Mouse (Mus musculus) hindbrain, embryonic 11.5 days (tissue): Measurements from ENCODE around the gene Lyzl4. TPM values are rescaled to one million over a fixed set of nuclear protein-coding genes. Genes with fewer than 3 reads are reported as not detected.

Source experiments
- ATAC-seq: fragments of 200-750 bp; cut with Nextera tagmentation; 2 replicates; pipeline ENCODE4 v1.8.0; 2017; ENCODE audit warnings: mild to moderate bottlenecking, moderate TSS enrichment, moderate library complexity; ENCODE audit not compliant: low FRiP score
- DNase-seq: peaks from one replicate; pipeline ENCODE4 v3.0.0-alpha.2; 2015; ENCODE audit warnings: low spot score
- H3K27ac ChIP-seq: fragments of 300-500 bp; sonication (generic); 2 replicates; pipeline ENCODE4 v1.5.1; 2014; ENCODE audit warnings: mild to moderate bottlenecking, low read depth, low read length
- H3K27me3 ChIP-seq: fragments of 300-500 bp; sonication (generic); 2 replicates; pipeline ENCODE4 v1.6.1; 2014; ENCODE audit warnings: mild to moderate bottlenecking, low read length, moderate library complexity, mixed read lengths; ENCODE audit not compliant: control insufficient read depth, insufficient read depth
- H3K36me3 ChIP-seq: fragments of 300-500 bp; sonication (generic); 2 replicates; pipeline ENCODE4 v1.6.1; 2014; ENCODE audit warnings: mild to moderate bottlenecking, low read length, moderate library complexity, mixed read lengths; ENCODE audit not compliant: control insufficient read depth, insufficient read depth
- H3K4me1 ChIP-seq: fragments of 300-500 bp; sonication (generic); replicated peaks from 2 replicates; pipeline ENCODE4 v1.6.1; 2014; ENCODE audit warnings: low read length, mixed read lengths; ENCODE audit not compliant: control insufficient read depth, insufficient read depth
- H3K4me2 ChIP-seq: fragments of 300-500 bp; sonication (generic); replicated peaks from 2 replicates; pipeline ENCODE4 v1.6.1; 2014; ENCODE audit warnings: mild to moderate bottlenecking, low read depth, low read length
- H3K4me3 ChIP-seq: fragments of 300-500 bp; sonication (generic); 2 replicates; pipeline ENCODE4 v1.5.1; 2014; ENCODE audit warnings: low read depth, low read length
- H3K9ac ChIP-seq: fragments of 300-500 bp; sonication (generic); 2 replicates; pipeline ENCODE4 v1.6.1; 2014; ENCODE audit warnings: low read depth, low read length
- H3K9me3 ChIP-seq: fragments of 300-500 bp; sonication (generic); 2 replicates; pipeline ENCODE4 v1.6.1; 2016; ENCODE audit warnings: low read length; ENCODE audit not compliant: control insufficient read depth
- WGBS: fragments of 180-500 bp; shearing (Covaris S2); extraction: QIAGEN DNeasy Blood & Tissue Kit; methylation state at CpG from one replicate; pipeline ENCODE4 v1.1.7; 2014; 5-methylcytosine and 5-hydroxymethylcytosine counted together
- polyA plus RNA-seq: library from polyadenylated mRNA; unstranded; fragments of >200 nt; fragmentation: Nextera tagmentation; extraction: Ambion mirVana; gene quantifications from 2 replicates; pipeline ENCODE4 v1.2.1, GENCODE M21; 2014

The Lyzl4 gene
- polyA plus RNA-seq, 1 experiment from 2014 or later: not detected

DNA sequence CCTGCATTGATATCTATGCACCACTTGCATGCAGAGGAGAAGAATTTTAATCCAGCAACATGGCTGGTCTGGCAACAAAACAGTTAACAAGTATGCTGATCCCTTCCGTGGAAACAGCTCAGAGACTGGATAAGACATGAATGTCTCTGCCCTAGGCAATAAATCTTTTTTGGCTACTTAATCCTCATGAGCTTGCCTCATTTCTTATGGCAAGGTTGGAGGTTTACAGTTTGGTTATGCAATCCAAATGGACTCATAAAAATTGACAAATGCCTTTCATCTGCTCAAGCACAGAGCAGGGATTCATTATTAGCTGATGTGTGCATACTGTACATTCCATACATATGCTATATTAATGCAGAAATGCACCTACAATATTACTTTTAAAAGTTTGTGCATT, 73.4 kb downstream of the Lyzl4 start:
- no peak overlapping the region for H3K27ac ChIP-seq
- DNase-seq (no peak), ATAC-seq (no peak)
- H3K4me1 ChIP-seq: no peaks in the 10 kb centered on the region
- 35% methylated on average over 1 of the region's 1 CpGs for WGBS
- no peak overlapping the region for H3K4me2 ChIP-seq
- no peaks in the 10 kb centered on the region for H3K36me3 ChIP-seq
- H3K9me3 ChIP-seq: no peaks in the 10 kb centered on the region
- no peak overlapping the region for H3K4me3 ChIP-seq
- no peaks in the 10 kb centered on the region for H3K27me3 ChIP-seq
- H3K9ac ChIP-seq: no peak overlapping the region

DNA sequence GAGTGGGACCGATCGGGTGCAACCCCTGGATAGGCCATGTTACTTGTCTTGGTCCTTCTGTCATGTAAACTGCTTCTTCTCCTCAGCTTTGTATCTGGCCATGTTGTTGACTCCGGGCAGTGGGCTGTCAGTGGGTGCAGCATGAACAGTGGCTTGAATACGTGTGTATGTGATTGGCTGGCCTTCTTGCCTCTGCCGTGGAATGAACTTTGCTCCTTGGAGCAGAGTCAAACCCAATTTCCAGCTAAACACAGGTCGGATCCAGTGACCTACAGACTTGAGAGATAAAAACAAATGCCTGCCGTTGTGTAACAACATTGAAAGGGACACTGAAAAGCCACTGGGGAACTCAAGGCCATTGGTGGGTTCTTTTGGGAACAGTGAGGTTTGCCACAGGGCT, 75.5 kb downstream of the Lyzl4 start:
- Histone ChIP-seq H3K36me3 (no peaks in the 10 kb centered on the region), H3K27ac (no peak overlapping the region), H3K4me3 (no peak overlapping the region), H3K9ac (no peak overlapping the region), H3K4me2 (no peak overlapping the region), H3K9me3 (no peaks in the 10 kb centered on the region), H3K4me1 (no peaks in the 10 kb centered on the region), H3K27me3 (no peaks in the 10 kb centered on the region)
- no peak for ATAC-seq
- no peak for DNase-seq
- 93% methylated on average over 7 of the region's 7 CpGs for WGBS

DNA sequence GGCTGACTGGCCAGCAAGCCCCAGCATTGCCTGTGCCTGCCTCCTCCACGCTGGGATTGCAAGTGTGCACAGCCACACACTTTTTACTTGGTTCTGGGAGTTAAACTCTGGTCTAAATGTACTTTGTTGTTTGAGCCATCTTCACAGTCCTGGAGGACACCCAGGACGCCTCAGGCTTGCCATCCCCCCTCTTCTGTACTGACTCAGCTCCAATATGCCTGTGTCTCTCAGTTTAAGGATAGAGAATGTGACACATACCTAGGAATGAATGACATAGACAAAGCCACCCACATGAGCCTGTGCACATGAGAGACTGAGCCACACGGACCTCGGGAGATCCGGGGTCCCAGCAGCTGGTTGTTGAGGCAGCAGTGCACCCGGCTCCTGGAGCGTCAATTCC, 78.6 kb downstream of the Lyzl4 start:
- Histone ChIP-seq H3K9me3 (no peaks in the 10 kb centered on the region), H3K4me2 (no peak overlapping the region), H3K4me3 (no peak overlapping the region), H3K27ac (no peak overlapping the region), H3K36me3 (no peaks in the 10 kb centered on the region), H3K4me1 (no peaks in the 10 kb centered on the region), H3K27me3 (no peaks in the 10 kb centered on the region), H3K9ac (no peak overlapping the region)
- no peak for ATAC-seq
- 90% methylated on average over 7 of the region's 7 CpGs for WGBS
- DNase-seq: no peak

DNA sequence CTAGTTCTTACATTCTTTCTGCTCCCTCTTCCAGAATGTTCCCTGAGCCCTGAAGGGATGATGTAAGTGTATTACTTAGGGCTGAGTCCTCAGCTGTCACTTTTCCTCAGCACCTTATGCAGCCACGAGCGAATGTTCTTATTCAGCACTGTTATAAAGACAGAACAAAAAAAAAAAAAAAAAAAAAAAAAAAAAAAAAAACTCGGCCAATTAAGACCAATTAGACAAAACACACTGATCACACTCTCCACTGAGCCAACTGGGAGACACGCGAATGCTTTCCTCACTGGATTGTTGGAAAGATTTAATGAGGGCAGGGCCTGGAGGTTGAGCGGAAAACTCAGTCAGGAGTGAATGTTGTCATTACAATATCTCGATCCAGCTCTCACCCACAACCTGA, 81.4 kb downstream of the Lyzl4 start:
- Histone ChIP-seq H3K27ac (no peak overlapping the region), H3K36me3 (no peaks in the 10 kb centered on the region), H3K4me1 (no peaks in the 10 kb centered on the region), H3K4me2 (no peak overlapping the region), H3K9ac (no peak overlapping the region), H3K4me3 (no peak overlapping the region), H3K9me3 (no peaks in the 10 kb centered on the region), H3K27me3 (no peaks in the 10 kb centered on the region)
- ATAC-seq (no peak), DNase-seq (no peak)
- WGBS: 88% methylated on average over 7 of the region's 7 CpGs

DNA sequence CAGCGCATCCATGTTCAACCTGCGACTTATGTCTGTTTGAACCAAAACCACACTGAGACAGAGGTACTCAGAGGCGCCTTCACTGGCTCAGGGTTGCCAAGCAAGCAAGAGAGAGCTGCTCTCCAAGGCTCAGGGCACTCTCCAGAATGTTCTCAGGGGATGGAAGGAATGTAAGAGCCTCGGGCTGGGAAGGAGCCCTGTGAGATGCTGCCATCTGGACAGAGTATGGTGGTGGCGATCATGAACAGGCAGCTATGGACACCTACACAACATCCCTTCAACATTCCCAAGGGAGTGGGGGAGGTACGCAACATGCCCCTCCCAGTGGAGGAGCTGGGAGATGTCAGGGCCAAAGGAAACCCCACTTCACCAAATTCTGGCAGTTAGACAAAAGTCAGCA, 83.7 kb downstream of the Lyzl4 start:
- no peaks in the 10 kb centered on the region for H3K9me3 ChIP-seq
- H3K36me3 ChIP-seq: no peaks in the 10 kb centered on the region
- no peak overlapping the region for H3K4me3 ChIP-seq
- WGBS: 85% methylated on average over 6 of the region's 6 CpGs
- H3K27me3 ChIP-seq: no peaks in the 10 kb centered on the region
- no peak overlapping the region for H3K9ac ChIP-seq
- no peaks in the 10 kb centered on the region for H3K4me1 ChIP-seq
- DNase-seq (no peak), ATAC-seq (no peak)
- H3K4me2 ChIP-seq: no peak overlapping the region
- no peak overlapping the region for H3K27ac ChIP-seq

DNA sequence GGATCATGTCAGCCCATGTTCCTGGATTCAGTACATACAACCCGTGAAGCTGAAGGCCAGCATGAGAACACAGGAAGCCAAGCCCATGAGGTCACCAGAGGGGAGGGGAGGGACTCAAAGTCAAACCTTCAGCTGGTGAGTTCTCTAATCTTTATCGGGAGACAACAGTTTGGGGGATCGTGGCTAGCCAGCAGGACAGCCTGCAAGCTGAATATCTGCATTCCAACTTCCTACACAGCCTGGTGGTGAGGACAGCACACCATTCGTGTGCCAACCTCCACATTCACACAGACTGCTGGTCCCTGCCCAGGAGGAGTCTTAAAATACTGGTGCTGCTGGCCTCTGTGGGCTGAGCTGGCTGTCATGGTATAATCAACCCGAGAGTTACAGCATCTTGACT, 85.0 kb downstream of the Lyzl4 start:
- Histone ChIP-seq H3K4me3 (no peak overlapping the region), H3K27me3 (no peaks in the 10 kb centered on the region), H3K9me3 (no peaks in the 10 kb centered on the region), H3K36me3 (no peaks in the 10 kb centered on the region), H3K4me2 (no peak overlapping the region), H3K4me1 (no peaks in the 10 kb centered on the region), H3K27ac (no peak overlapping the region), H3K9ac (no peak overlapping the region)
- WGBS: 72% methylated on average over 5 of the region's 5 CpGs
- DNase-seq: no peak
- no peak for ATAC-seq

DNA sequence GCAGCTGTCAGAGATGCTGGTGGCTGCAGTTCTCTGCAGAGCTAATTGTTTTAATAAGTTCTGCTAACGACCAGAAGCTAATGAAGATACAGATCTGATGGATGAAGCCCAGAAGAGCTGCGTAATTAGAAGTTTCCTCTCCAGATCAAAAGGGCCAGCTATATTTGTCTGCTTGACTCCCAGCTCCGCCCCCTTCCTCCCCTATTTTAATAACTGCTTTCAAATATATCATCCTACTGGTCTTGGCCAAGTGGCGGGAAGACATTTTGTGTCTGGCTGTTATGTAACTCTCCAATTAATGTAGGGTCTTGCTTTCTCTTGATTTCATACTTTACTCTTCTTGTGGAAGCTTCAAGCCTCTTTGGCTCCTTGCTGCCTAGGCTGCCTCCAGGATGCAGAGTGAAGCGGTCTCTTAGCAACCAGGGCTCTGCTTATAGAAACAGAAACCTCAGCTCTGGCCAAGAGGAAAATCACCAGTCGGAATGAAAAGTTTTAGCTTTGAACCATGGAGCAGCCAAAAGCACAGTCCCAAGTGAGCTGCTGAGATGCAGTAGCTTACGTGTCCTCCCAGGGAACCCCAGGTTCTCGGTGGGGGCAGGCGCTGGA, 86.4 kb downstream of the Lyzl4 start:
- 69% methylated on average over 9 of the region's 9 CpGs for WGBS
- DNase-seq (peak; percentile 23), ATAC-seq (no peak)
- no peaks in the 10 kb centered on the region for H3K27me3 ChIP-seq
- no peaks in the 10 kb centered on the region for H3K9me3 ChIP-seq
- H3K27ac ChIP-seq: no peak overlapping the region
- no peak overlapping the region for H3K4me3 ChIP-seq
- no peaks in the 10 kb centered on the region for H3K36me3 ChIP-seq
- H3K4me2 ChIP-seq: no peak overlapping the region
- H3K4me1 ChIP-seq: no peaks in the 10 kb centered on the region
- H3K9ac ChIP-seq: no peak overlapping the region

DNA sequence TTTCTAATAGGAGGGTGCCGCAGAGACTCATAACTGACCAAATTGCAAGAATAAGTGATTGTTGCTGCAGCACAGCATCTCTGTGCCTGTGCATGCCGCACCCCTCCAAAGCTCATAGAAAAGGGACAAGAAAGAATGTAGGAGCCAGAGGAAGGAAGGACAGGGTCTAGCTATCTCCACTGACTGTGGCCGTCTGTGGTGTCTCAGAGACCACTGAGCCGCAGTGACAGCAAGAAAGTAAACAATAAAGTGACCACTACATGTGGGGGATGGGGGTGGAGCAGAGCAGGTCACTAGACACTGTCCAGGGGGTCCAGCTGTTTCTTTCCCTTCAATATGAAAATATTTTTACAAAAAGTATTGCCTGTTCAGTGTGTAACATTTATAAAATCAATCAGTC, 88.3 kb downstream of the Lyzl4 start:
- WGBS: 74% methylated on average over 4 of the region's 4 CpGs
- Histone ChIP-seq H3K4me1 (no peaks in the 10 kb centered on the region), H3K36me3 (no peaks in the 10 kb centered on the region), H3K27ac (no peak overlapping the region), H3K9ac (no peak overlapping the region), H3K9me3 (no peaks in the 10 kb centered on the region), H3K4me3 (no peak overlapping the region), H3K4me2 (no peak overlapping the region), H3K27me3 (no peaks in the 10 kb centered on the region)
- DNase-seq (no peak), ATAC-seq (no peak)

DNA sequence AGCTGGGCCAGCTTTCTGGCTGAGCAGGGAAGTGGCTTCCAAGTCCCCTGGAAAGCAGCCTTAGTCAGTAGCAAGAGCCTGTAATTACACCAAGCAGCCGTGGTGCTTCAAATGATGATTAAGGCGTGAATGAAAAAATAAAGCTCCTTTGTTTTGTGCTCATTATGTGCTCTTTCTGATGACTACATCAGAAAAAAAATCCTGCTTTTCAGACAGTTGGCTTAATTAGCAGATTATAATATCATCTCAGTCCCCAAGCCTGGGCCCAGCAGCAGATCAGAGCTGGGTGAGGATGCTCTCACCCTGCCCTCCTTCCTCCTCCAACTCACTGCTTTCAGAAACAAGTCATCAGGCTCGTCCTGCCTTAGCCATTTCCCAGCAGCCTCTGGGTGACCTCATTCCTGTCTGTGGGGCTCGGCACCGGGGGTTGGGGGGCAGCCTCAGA, 91.5 kb downstream of the Lyzl4 start:
- no peak overlapping the region for H3K4me2 ChIP-seq
- H3K4me1 ChIP-seq: no peaks in the 10 kb centered on the region
- 75% methylated on average over 5 of the region's 5 CpGs for WGBS
- no peak overlapping the region for H3K27ac ChIP-seq
- no peak overlapping the region for H3K4me3 ChIP-seq
- DNase-seq (no peak), ATAC-seq (no peak)
- no peaks in the 10 kb centered on the region for H3K9me3 ChIP-seq
- no peaks in the 10 kb centered on the region for H3K27me3 ChIP-seq
- no peaks in the 10 kb centered on the region for H3K36me3 ChIP-seq
- no peak overlapping the region for H3K9ac ChIP-seq
